ENCODE assay signal across 8 mouse cellular contexts in the genomic region with DNA sequence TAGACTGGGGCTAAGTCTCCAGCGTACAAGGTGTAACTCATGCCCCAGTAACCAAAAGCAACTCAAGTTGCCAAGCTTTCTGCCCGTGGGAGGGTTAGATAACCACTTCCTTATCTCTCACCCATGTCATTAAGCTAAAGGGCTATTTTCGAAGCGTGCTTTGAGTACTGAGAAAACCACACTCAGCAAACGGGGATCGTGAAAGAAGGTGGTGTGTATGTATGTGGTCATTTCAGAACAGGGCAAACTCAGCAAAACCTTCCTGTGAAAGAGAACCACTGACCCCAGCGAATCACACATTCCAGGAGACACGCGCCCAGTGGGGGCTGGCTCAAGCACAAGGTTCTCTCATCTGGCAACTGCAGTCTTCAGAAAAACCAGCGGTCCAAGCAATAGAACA. TPM values are rescaled to one million over a fixed set of nuclear protein-coding genes. Genes with fewer than 3 reads are reported as not detected.
DNase-seq lines count a peak whose midpoint lies in the region; ATAC-seq and TF ChIP-seq lines count a peak whose summit lies in the region.
"Had no signal": no experiment of that assay in that cellular context is flagged by ENCODE, and none has a peak within 500 bp of the region (broad histone marks: within the 10 kb centered on the region; RNA-seq: fewer than 3 reads in every experiment).

No protein-coding gene starts in this region.

- H3K27me3 ChIP-seq in G1E (ENCODE audit: insufficient read depth, low read length) = no peaks in the 10 kb centered on the region
- no peaks in the 10 kb centered on the region for H3K27me3 ChIP-seq in spleen, adult 2 months (ENCODE audit: control insufficient read depth, insufficient read depth, low read length)
- H3K27me3 ChIP-seq: embryonic facial prominence, embryonic 13.5 days had no signal

- 6% methylated on average over 10 of the region's 10 CpGs for WGBS in spleen, adult 2 months

- peak overlapping the region; percentile 94 for H3K27ac ChIP-seq in spleen, adult 2 months (ENCODE audit: insufficient read depth, low read length)
- H3K27ac ChIP-seq: embryonic facial prominence, embryonic 13.5 days had no signal

- peaks cover 35% of the 10 kb centered on the region for H3K36me3 ChIP-seq in G1E (replicated peaks)
- H3K36me3 ChIP-seq in spleen, adult 2 months (ENCODE audit: control insufficient read depth, insufficient read depth, low read length) = no peaks in the 10 kb centered on the region

- H3K9me3 ChIP-seq in G1E (replicated peaks) = no peaks in the 10 kb centered on the region

- H3K4me1 ChIP-seq in G1E (ENCODE audit: insufficient read depth, low read depth, low read length) = peaks cover 67% of the 10 kb centered on the region
- H3K4me1 ChIP-seq in spleen, adult 2 months (ENCODE audit: control insufficient read depth, insufficient read depth, insufficient read length) = peaks cover 39% of the 10 kb centered on the region; the same call in 1 of the 2 replicates

- peak; percentile 40 for TF ChIP-seq POLR2A in spleen, adult 2 months (IDR thresholded peaks at IDR 0.05; ENCODE audit: low read depth, low read length)

- peak overlapping the region; percentile 59; the same call in 1 of the 2 replicates for H3K4me3 ChIP-seq in G1E (ENCODE audit: low read depth, low read length)
- peak overlapping the region; percentile 16; the same call in 1 of the 2 replicates for H3K4me3 ChIP-seq in spleen, adult 2 months (ENCODE audit: extremely low read depth, insufficient read depth, insufficient read length)
- H3K4me3 ChIP-seq: embryonic facial prominence, embryonic 13.5 days had no signal

- peak; percentile 34 for DNase-seq in G1E (ENCODE audit: low spot score)
- DNase-seq in kidney, postnatal 10 days = peak; percentile 69
- DNase-seq in spleen, adult 2 months (ENCODE audit: low read depth in 1 of 2, low spot score in 2 of 2) = peak; percentile 62 to 67
- DNase-seq in urinary bladder, postnatal 4 days (ENCODE audit: low spot score in 2 of 2) = no peak
- DNase-seq in left cerebral cortex, adult 18-20 months (ENCODE audit: low spot score in 2 of 2) = no peak
- no peak for DNase-seq in gastrocnemius, postnatal 10 days

- peak; percentile 57 for ATAC-seq in G1E (ENCODE audit: extremely low read depth, insufficient number of reproducible peaks, low FRiP score, poor library complexity, severe bottlenecking)
- ATAC-seq in common myeloid progenitor, adult 5-6 weeks (replicated peaks; ENCODE audit: low read depth, poor library complexity, severe bottlenecking) = peak; percentile 73

- TF ChIP-seq CTCF in G1E (IDR thresholded peaks at IDR 0.05; ENCODE audit: low read depth, low read length) = no peak
- TF ChIP-seq CTCF in spleen, adult 2 months (IDR thresholded peaks at IDR 0.05; ENCODE audit: extremely low read depth, insufficient read depth, insufficient read length, insufficient replicate concordance) = no peak

RNA-seq across cellular contexts. Expression of a gene that starts 19.4 kb away (rescaled TPM):
- total RNA-seq in G1E (2014; fragmentation: Nextera tagmentation) (53.5 and 54.8 TPM in 2 replicates), G1E (2017) (27.9 and 31.5 TPM in 2 replicates)
- polyA plus RNA-seq in G1E (2012) = 9.9 and 10.1 TPM in 2 replicates
- total RNA-seq in common myeloid progenitor, adult 5-6 weeks (2017) = 36.5 and 42.8 TPM in 2 replicates
- polyA plus RNA-seq in spleen, adult 2 months (2012; rRNA removed) = 6.4 TPM in 2 replicates
- 10 to 100 TPM; 48.5 to 51.7 TPM for total RNA-seq in left cerebral cortex, adult 18-20 months (2021)
- total RNA-seq in gastrocnemius, postnatal 10 days (2021) = 10 to 100 TPM; 53.2 to 54.7 TPM

RNA-seq across cellular contexts. Expression of a gene that starts 28.2 kb away (rescaled TPM):
- total RNA-seq in G1E (2014; fragmentation: Nextera tagmentation) (77.4 and 90.2 TPM in 2 replicates), G1E (2017) (116 and 121 TPM in 2 replicates)
- 31.4 and 39.1 TPM in 2 replicates for polyA plus RNA-seq in G1E (2012)
- 119 and 150 TPM in 2 replicates for total RNA-seq in common myeloid progenitor, adult 5-6 weeks (2017)
- polyA plus RNA-seq in spleen, adult 2 months (2012; rRNA removed) = 5.1 and 6.6 TPM in 2 replicates
- total RNA-seq in left cerebral cortex, adult 18-20 months (2021) = 10 to 100 TPM; 74.1 to 75.1 TPM
- total RNA-seq in gastrocnemius, postnatal 10 days (2021) = 100 to 1,000 TPM; 103 to 108 TPM

Comparison
In these comparisons a context has a peak if more than half of its experiments do, and no peak if none do; other contexts are left out.
1. DNase-seq: peak in G1E (single experiment), kidney, postnatal 10 days (single experiment) and spleen, adult 2 months (2 of 2); none in urinary bladder, postnatal 4 days (0 of 2), left cerebral cortex, adult 18-20 months (0 of 2) and gastrocnemius, postnatal 10 days (single experiment).